Mouse (Mus musculus): ENCODE data around the gene Idnk. TPM values are rescaled to one million over a fixed set of nuclear protein-coding genes. Genes with fewer than 3 reads are reported as not detected.

The Idnk gene
- polyA plus RNA-seq, 1 experiment from 2014 or later = 44.2 TPM

GRCm38 (mm10) chr13:58201343-58201742 is 43.9 kb downstream of the Idnk start:
- no peak overlapping the region for H3K9ac ChIP-seq (replicated peaks; ENCODE audit: low read length)
- no peak for ATAC-seq (replicated peaks; ENCODE audit: insufficient number of reproducible peaks, low FRiP score, low TSS enrichment, low read depth)
- H3K4me2 ChIP-seq (ENCODE audit: low read depth, low read length) = no peak overlapping the region
- no peaks in the 10 kb centered on the region for H3K36me3 ChIP-seq (replicated peaks; ENCODE audit: control insufficient read depth, insufficient read depth, low read depth, low read length)
- H3K4me1 ChIP-seq (ENCODE audit: control insufficient read depth, insufficient read depth, low read length) = no peaks in the 10 kb centered on the region
- H3K4me3 ChIP-seq (ENCODE audit: low read depth, low read length) = no peak overlapping the region
- no peak overlapping the region for H3K27ac ChIP-seq (replicated peaks; ENCODE audit: low read depth, low read length)
- no peaks in the 10 kb centered on the region for H3K9me3 ChIP-seq (replicated peaks; ENCODE audit: control insufficient read depth, low read length)
- H3K27me3 ChIP-seq (ENCODE audit: control insufficient read depth, insufficient read depth, low read length) = no peaks in the 10 kb centered on the region
- 93% methylated on average over 6 of the region's 6 CpGs for WGBS
- no peak for DNase-seq (ENCODE audit: low spot score)

- Histone ChIP-seq H3K4me2 (ENCODE audit: low read depth, low read length) (no peak overlapping the region), H3K9ac (replicated peaks; ENCODE audit: low read length) (no peak overlapping the region), H3K9me3 (replicated peaks; ENCODE audit: control insufficient read depth, low read length) (no peaks in the 10 kb centered on the region), H3K36me3 (replicated peaks; ENCODE audit: control insufficient read depth, insufficient read depth, low read depth, low read length) (no peaks in the 10 kb centered on the region), H3K27me3 (ENCODE audit: control insufficient read depth, insufficient read depth, low read length) (no peaks in the 10 kb centered on the region), H3K4me3 (ENCODE audit: low read depth, low read length) (no peak overlapping the region), H3K4me1 (ENCODE audit: control insufficient read depth, insufficient read depth, low read length) (no peaks in the 10 kb centered on the region), H3K27ac (replicated peaks; ENCODE audit: low read depth, low read length) (no peak overlapping the region)
- 95% methylated on average over 3 of the region's 3 CpGs for WGBS
- no peak for ATAC-seq (replicated peaks; ENCODE audit: insufficient number of reproducible peaks, low FRiP score, low TSS enrichment, low read depth)
- DNase-seq (ENCODE audit: low spot score) = no peak
Measured at GRCm38 (mm10) chr13:58201908-58202307, 44.5 kb downstream of the Idnk start.

GRCm38 (mm10) chr13:58202903-58203302 is 45.5 kb downstream of the Idnk start:
- H3K27me3 ChIP-seq (ENCODE audit: control insufficient read depth, insufficient read depth, low read length) = no peaks in the 10 kb centered on the region
- no peak overlapping the region for H3K4me3 ChIP-seq (ENCODE audit: low read depth, low read length)
- no peaks in the 10 kb centered on the region for H3K36me3 ChIP-seq (replicated peaks; ENCODE audit: control insufficient read depth, insufficient read depth, low read depth, low read length)
- WGBS = 92% methylated on average over 1 of the region's 1 CpGs
- no peak for ATAC-seq (replicated peaks; ENCODE audit: insufficient number of reproducible peaks, low FRiP score, low TSS enrichment, low read depth)
- no peaks in the 10 kb centered on the region for H3K4me1 ChIP-seq (ENCODE audit: control insufficient read depth, insufficient read depth, low read length)
- no peaks in the 10 kb centered on the region for H3K9me3 ChIP-seq (replicated peaks; ENCODE audit: control insufficient read depth, low read length)
- DNase-seq (ENCODE audit: low spot score) = no peak
- H3K9ac ChIP-seq (replicated peaks; ENCODE audit: low read length) = no peak overlapping the region
- no peak overlapping the region for H3K4me2 ChIP-seq (ENCODE audit: low read depth, low read length)
- H3K27ac ChIP-seq (replicated peaks; ENCODE audit: low read depth, low read length) = no peak overlapping the region

- Histone ChIP-seq H3K36me3 (replicated peaks; ENCODE audit: control insufficient read depth, insufficient read depth, low read depth, low read length) (no peaks in the 10 kb centered on the region; the same call in 1 of the 2 replicates), H3K9ac (replicated peaks; ENCODE audit: low read length) (no peak overlapping the region), H3K27me3 (ENCODE audit: control insufficient read depth, insufficient read depth, low read length) (no peaks in the 10 kb centered on the region), H3K4me3 (ENCODE audit: low read depth, low read length) (no peak overlapping the region), H3K4me2 (ENCODE audit: low read depth, low read length) (no peak overlapping the region), H3K9me3 (replicated peaks; ENCODE audit: control insufficient read depth, low read length) (no peaks in the 10 kb centered on the region), H3K27ac (replicated peaks; ENCODE audit: low read depth, low read length) (no peak overlapping the region), H3K4me1 (ENCODE audit: control insufficient read depth, insufficient read depth, low read length) (no peaks in the 10 kb centered on the region)
- ATAC-seq (replicated peaks; ENCODE audit: insufficient number of reproducible peaks, low FRiP score, low TSS enrichment, low read depth) (no peak), DNase-seq (ENCODE audit: low spot score) (no peak)
- 97% methylated on average over 3 of the region's 3 CpGs for WGBS
Measured at GRCm38 (mm10) chr13:58204202-58204601, 46.8 kb downstream of the Idnk start.

GRCm38 (mm10) chr13:58204986-58205385 is 47.5 kb downstream of the Idnk start:
- Histone ChIP-seq H3K27ac (replicated peaks; ENCODE audit: low read depth, low read length) (no peak overlapping the region), H3K27me3 (ENCODE audit: control insufficient read depth, insufficient read depth, low read length) (no peaks in the 10 kb centered on the region), H3K4me3 (ENCODE audit: low read depth, low read length) (no peak overlapping the region), H3K9ac (replicated peaks; ENCODE audit: low read length) (no peak overlapping the region), H3K36me3 (replicated peaks; ENCODE audit: control insufficient read depth, insufficient read depth, low read depth, low read length) (no peaks in the 10 kb centered on the region; the same call in 1 of the 2 replicates), H3K4me2 (ENCODE audit: low read depth, low read length) (no peak overlapping the region), H3K9me3 (replicated peaks; ENCODE audit: control insufficient read depth, low read length) (no peaks in the 10 kb centered on the region), H3K4me1 (ENCODE audit: control insufficient read depth, insufficient read depth, low read length) (no peaks in the 10 kb centered on the region)
- no peak for ATAC-seq (replicated peaks; ENCODE audit: insufficient number of reproducible peaks, low FRiP score, low TSS enrichment, low read depth)
- WGBS = 66% methylated on average over 4 of the region's 4 CpGs
- DNase-seq (ENCODE audit: low spot score) = no peak

- WGBS = 82% methylated on average over 4 of the region's 4 CpGs
Measured at GRCm38 (mm10) chr13:58206084-58206483, 48.6 kb downstream of the Idnk start.

GRCm38 (mm10) chr13:58210441-58210840 is 53.0 kb downstream of the Idnk start:
- no peaks in the 10 kb centered on the region for H3K4me1 ChIP-seq (ENCODE audit: control insufficient read depth, insufficient read depth, low read length)

More at GRCm38 (mm10) chr13:58206084-58206483, 48.6 kb downstream of the Idnk start:
- Histone ChIP-seq H3K4me3 (ENCODE audit: low read depth, low read length) (no peak overlapping the region), H3K4me1 (ENCODE audit: control insufficient read depth, insufficient read depth, low read length) (no peaks in the 10 kb centered on the region), H3K4me2 (ENCODE audit: low read depth, low read length) (no peak overlapping the region), H3K9me3 (replicated peaks; ENCODE audit: control insufficient read depth, low read length) (no peaks in the 10 kb centered on the region), H3K9ac (replicated peaks; ENCODE audit: low read length) (no peak overlapping the region), H3K36me3 (replicated peaks; ENCODE audit: control insufficient read depth, insufficient read depth, low read depth, low read length) (no peaks in the 10 kb centered on the region; the same call in 1 of the 2 replicates), H3K27ac (replicated peaks; ENCODE audit: low read depth, low read length) (no peak overlapping the region), H3K27me3 (ENCODE audit: control insufficient read depth, insufficient read depth, low read length) (no peaks in the 10 kb centered on the region)
- ATAC-seq (replicated peaks; ENCODE audit: insufficient number of reproducible peaks, low FRiP score, low TSS enrichment, low read depth) = no peak
- DNase-seq (ENCODE audit: low spot score) = no peak

GRCm38 (mm10) chr13:58212530-58212929 is 55.1 kb downstream of the Idnk start:
- no peaks in the 10 kb centered on the region for H3K9me3 ChIP-seq (replicated peaks; ENCODE audit: control insufficient read depth, low read length)
- H3K27me3 ChIP-seq (ENCODE audit: control insufficient read depth, insufficient read depth, low read length) = no peaks in the 10 kb centered on the region
- H3K4me1 ChIP-seq (ENCODE audit: control insufficient read depth, insufficient read depth, low read length) = no peaks in the 10 kb centered on the region
- no peak overlapping the region for H3K4me3 ChIP-seq (ENCODE audit: low read depth, low read length)
- DNase-seq (ENCODE audit: low spot score) (no peak), ATAC-seq (replicated peaks; ENCODE audit: insufficient number of reproducible peaks, low FRiP score, low TSS enrichment, low read depth) (no peak)
- no peak overlapping the region for H3K9ac ChIP-seq (replicated peaks; ENCODE audit: low read length)
- no peaks in the 10 kb centered on the region; the same call in 1 of the 2 replicates for H3K36me3 ChIP-seq (replicated peaks; ENCODE audit: control insufficient read depth, insufficient read depth, low read depth, low read length)
- H3K27ac ChIP-seq (replicated peaks; ENCODE audit: low read depth, low read length) = no peak overlapping the region
- WGBS = 86% methylated on average over 2 of the region's 2 CpGs
- no peak overlapping the region for H3K4me2 ChIP-seq (ENCODE audit: low read depth, low read length)

More at GRCm38 (mm10) chr13:58210441-58210840, 53.0 kb downstream of the Idnk start:
- H3K9me3 ChIP-seq (replicated peaks; ENCODE audit: control insufficient read depth, low read length) = no peaks in the 10 kb centered on the region
- WGBS = 78% methylated on average over 5 of the region's 5 CpGs
- DNase-seq (ENCODE audit: low spot score) = no peak
- no peak overlapping the region for H3K9ac ChIP-seq (replicated peaks; ENCODE audit: low read length)
- no peak overlapping the region for H3K27ac ChIP-seq (replicated peaks; ENCODE audit: low read depth, low read length)
- no peaks in the 10 kb centered on the region for H3K27me3 ChIP-seq (ENCODE audit: control insufficient read depth, insufficient read depth, low read length)
- H3K4me2 ChIP-seq (ENCODE audit: low read depth, low read length) = no peak overlapping the region
- H3K36me3 ChIP-seq (replicated peaks; ENCODE audit: control insufficient read depth, insufficient read depth, low read depth, low read length) = no peaks in the 10 kb centered on the region; the same call in 1 of the 2 replicates
- H3K4me3 ChIP-seq (ENCODE audit: low read depth, low read length) = no peak overlapping the region
- ATAC-seq (replicated peaks; ENCODE audit: insufficient number of reproducible peaks, low FRiP score, low TSS enrichment, low read depth) = no peak
